In genomic region chr13:30952044-30952443, GRCm38 (mm10) we compare ENCODE assay signal across 20 mouse cellular contexts. TPM values are rescaled to one million over a fixed set of nuclear protein-coding genes. Genes with fewer than 3 reads are reported as not detected.
"Had no signal": no experiment of that assay in that cellular context is flagged by ENCODE, and none has a peak within 500 bp of the region (broad histone marks: within the 10 kb centered on the region; RNA-seq: fewer than 3 reads in every experiment).

No protein-coding gene starts in this region.

- H3K27me3 ChIP-seq: neural tube, embryonic 15.5 days; stomach, embryonic 15.5 days had no signal

- H3K27ac ChIP-seq: neural tube, embryonic 15.5 days; stomach, embryonic 15.5 days; stomach, postnatal 0 days had no signal

- H3K4me3 ChIP-seq: neural tube, embryonic 15.5 days; stomach, embryonic 15.5 days had no signal

- DNase-seq: retina, postnatal 1 day; right cerebral cortex, adult 18-20 months; right cerebral cortex, postnatal 14 days; right cerebral cortex, postnatal 25 days; right cerebral cortex, postnatal 4 days; spleen, adult 18-20 months; thymus, adult 18-20 months; thymus, adult 2 months; thymus, postnatal 14 days; thymus, postnatal 25 days; thymus, postnatal 36 days; thymus, postnatal 4 days had no signal

- H3K9ac ChIP-seq: neural tube, embryonic 15.5 days; stomach, embryonic 15.5 days had no signal

- H3K4me1 ChIP-seq: neural tube, embryonic 15.5 days had no signal

- H3K36me3 ChIP-seq: neural tube, embryonic 15.5 days; stomach, embryonic 15.5 days had no signal

- H3K4me2 ChIP-seq: neural tube, embryonic 15.5 days; stomach, embryonic 15.5 days had no signal

- H3K9me3 ChIP-seq: neural tube, embryonic 15.5 days; stomach, embryonic 15.5 days had no signal

RNA-seq across cellular contexts. Expression of gene Hus1b, which starts 4.5 kb away (rescaled TPM):
- polyA plus RNA-seq: neural tube, embryonic 15.5 days; stomach, embryonic 16.5 days; stomach, postnatal 0 days had no signal

RNA-seq across cellular contexts. Expression of gene Gm5447, which starts 22.0 kb away (rescaled TPM):
- total RNA-seq: neutrophil, adult 5-6 weeks had no signal
- polyA plus RNA-seq: neural tube, embryonic 14.5 days; neural tube, embryonic 15.5 days; spleen, adult 2 months; stomach, postnatal 0 days; thymus, adult 2 months; thymus, postnatal 0 days had no signal
